ENCODE assay signal across 16 mouse cellular contexts in genomic region chr15:96926660-96927059, GRCm38 (mm10).
"Had no signal": no experiment of that assay in that cellular context is flagged by ENCODE, and none has a peak within 500 bp of the region (broad histone marks: within the 10 kb centered on the region; RNA-seq: fewer than 3 reads in every experiment).

No protein-coding gene starts in this region.

- DNase-seq: retina, postnatal 1 day; right cerebral cortex, adult 18-20 months; right cerebral cortex, postnatal 14 days; right cerebral cortex, postnatal 25 days; right cerebral cortex, postnatal 4 days; spleen, adult 18-20 months; thymus, adult 18-20 months; thymus, adult 2 months; thymus, postnatal 14 days; thymus, postnatal 25 days; thymus, postnatal 36 days; thymus, postnatal 4 days had no signal

- H3K9me3 ChIP-seq: neural tube, embryonic 13.5 days; neural tube, embryonic 15.5 days; stomach, embryonic 15.5 days had no signal

- H3K4me1 ChIP-seq: neural tube, embryonic 13.5 days; neural tube, embryonic 15.5 days; stomach, embryonic 15.5 days had no signal

- H3K27ac ChIP-seq: neural tube, embryonic 13.5 days; neural tube, embryonic 15.5 days; stomach, embryonic 15.5 days; stomach, postnatal 0 days had no signal

- H3K9ac ChIP-seq: neural tube, embryonic 13.5 days; neural tube, embryonic 15.5 days; stomach, embryonic 15.5 days had no signal

- H3K4me2 ChIP-seq: neural tube, embryonic 13.5 days; neural tube, embryonic 15.5 days; stomach, embryonic 15.5 days had no signal

- H3K4me3 ChIP-seq: neural tube, embryonic 13.5 days; neural tube, embryonic 15.5 days; stomach, embryonic 15.5 days had no signal

- H3K36me3 ChIP-seq: neural tube, embryonic 13.5 days; neural tube, embryonic 15.5 days; stomach, embryonic 15.5 days had no signal

- H3K27me3 ChIP-seq: neural tube, embryonic 13.5 days; neural tube, embryonic 15.5 days; stomach, embryonic 15.5 days had no signal
